Comparison of ENCODE assay signal across 8 mouse cellular contexts in genomic region chr14:86562728-86563127, GRCm38 (mm10).
A peak's percentile ranks its signal among the peaks of the same experiment; 100 is the strongest.
DNase-seq lines count a peak whose midpoint lies in the region; ATAC-seq and TF ChIP-seq lines count a peak whose summit lies in the region.

No protein-coding gene starts in this region.

- H3K27me3 ChIP-seq in heart, postnatal 0 days (ENCODE audit: control insufficient read depth, insufficient read depth, low read length): no peaks in the 10 kb centered on the region
- no peaks in the 10 kb centered on the region for H3K27me3 ChIP-seq in heart, embryonic 10.5 days (ENCODE audit: insufficient read depth, poor library complexity, severe bottlenecking)
- H3K27me3 ChIP-seq in C2C12 (ENCODE audit: control insufficient read depth, insufficient read depth, insufficient read length): no peaks in the 10 kb centered on the region

- no peaks in the 10 kb centered on the region for H3K79me2 ChIP-seq in C2C12 (ENCODE audit: control insufficient read depth, insufficient read depth)

- H3K4me1 ChIP-seq in heart, postnatal 0 days (ENCODE audit: control insufficient read depth, insufficient read depth): no peaks in the 10 kb centered on the region
- H3K4me1 ChIP-seq in heart, embryonic 10.5 days: no peaks in the 10 kb centered on the region

- ATAC-seq in heart, postnatal 0 days (ENCODE audit: insufficient read depth, low read depth): no peak

- no peak overlapping the region for H3K4me3 ChIP-seq in heart, postnatal 0 days (ENCODE audit: low read depth, low read length)
- H3K4me3 ChIP-seq in heart, embryonic 10.5 days: no peak overlapping the region
- no peak overlapping the region for H3K4me3 ChIP-seq in C2C12 (ENCODE audit: insufficient read depth, poor library complexity, severe bottlenecking)

- no peak overlapping the region for H3K27ac ChIP-seq in heart, postnatal 0 days (ENCODE audit: low read depth)
- no peak overlapping the region for H3K27ac ChIP-seq in heart, embryonic 10.5 days

- no peak for TF ChIP-seq EP300 in heart, postnatal 0 days (IDR thresholded peaks at IDR 0.05; ENCODE audit: low read depth)

- no peaks in the 10 kb centered on the region for H3K79me3 ChIP-seq in C2C12 (ENCODE audit: low read depth)

- peak; percentile 88 for TF ChIP-seq CTCF in heart, postnatal 0 days (IDR thresholded peaks at IDR 0.05; ENCODE audit: low read depth)
- TF ChIP-seq CTCF in C2C12 (IDR thresholded peaks at IDR 0.05; ENCODE audit: control insufficient read depth, insufficient read depth, insufficient read length): peak; percentile 58

- H3K9ac ChIP-seq in heart, postnatal 0 days (replicated peaks; ENCODE audit: low read depth, low read length): no peak overlapping the region

- H3K9me3 ChIP-seq in heart, postnatal 0 days (replicated peaks; ENCODE audit: control insufficient read depth, low read length): no peaks in the 10 kb centered on the region
- H3K9me3 ChIP-seq in heart, embryonic 10.5 days: no peaks in the 10 kb centered on the region

- no peak overlapping the region for H3K4me2 ChIP-seq in heart, postnatal 0 days (ENCODE audit: low read depth, low read length)

- no peaks in the 10 kb centered on the region for H3K36me3 ChIP-seq in heart, postnatal 0 days (replicated peaks; ENCODE audit: control insufficient read depth, insufficient read depth, low read length)
- H3K36me3 ChIP-seq in heart, embryonic 10.5 days: no peaks in the 10 kb centered on the region
- no peaks in the 10 kb centered on the region for H3K36me3 ChIP-seq in C2C12 (ENCODE audit: control insufficient read depth, insufficient read depth)

- intact Hi-C loops in heart, postnatal 14 days (cut with DNase I): loop anchor here (10.0 kb wide), 1 partner anchor 258 kb away; no protein-coding TSS in a partner anchor
- intact Hi-C loops in left cerebral cortex, postnatal 25 days (cut with DNase I): no loop called here

- H3ac ChIP-seq in C2C12 (ENCODE audit: control insufficient read depth, insufficient read length, low read depth): no peak overlapping the region

- WGBS in heart, postnatal 0 days: 52% methylated on average over 2 of the region's 2 CpGs
- 59% methylated on average over 2 of the region's 2 CpGs for WGBS in heart, embryonic 10.5 days

- DNase-seq in heart, postnatal 0 days (ENCODE audit: low spot score): peak; percentile 57
- DNase-seq in heart, embryonic 10.5 days (ENCODE audit: low spot score): no peak
- peak; percentile 27 for DNase-seq in adrenal gland, adult 2 months
- peak; percentile 31 to 52 for DNase-seq in heart, postnatal 14 days
- DNase-seq in retina, embryonic 14.5 days (ENCODE audit: low spot score): peak; percentile 59
- DNase-seq in left cerebral cortex, adult 18-20 months (ENCODE audit: low spot score in 2 of 2): no peak
- no peak for DNase-seq in left cerebral cortex, postnatal 25 days (ENCODE audit: low spot score in 2 of 2)

TF ChIP-seq in C2C12, 6 proteins besides CTCF, POLR2A, EP300 and RAD21:
- no peak for TF ChIP-seq CEBPB (IDR thresholded peaks at IDR 0.05; ENCODE audit: low read depth)
- TF ChIP-seq USF1 (IDR thresholded peaks at IDR 0.05; ENCODE audit: low read depth): no peak
- no peak for TF ChIP-seq MYOD1 (IDR thresholded peaks at IDR 0.05; ENCODE audit: control insufficient read depth, insufficient read length, low read depth)
- no peak for TF ChIP-seq FOSL1 (IDR thresholded peaks at IDR 0.05; ENCODE audit: insufficient read depth, low read length, poor library complexity, severe bottlenecking)
- no peak for TF ChIP-seq MAX (IDR thresholded peaks at IDR 0.05)
- no peak for TF ChIP-seq MYOG (IDR thresholded peaks at IDR 0.05; ENCODE audit: control insufficient read depth, extremely low read depth, insufficient read length)

Comparison
In these comparisons a context has a peak if more than half of its experiments do, and no peak if none do; other contexts are left out.
1. DNase-seq: peak in heart, postnatal 0 days (single experiment), adrenal gland, adult 2 months (single experiment), heart, postnatal 14 days (2 of 2) and retina, embryonic 14.5 days (single experiment); none in heart, embryonic 10.5 days (single experiment), left cerebral cortex, adult 18-20 months (0 of 2) and left cerebral cortex, postnatal 25 days (0 of 2).